Mouse (Mus musculus): ENCODE measurements around the gene Ebf3. TPM values are rescaled to one million over a fixed set of nuclear protein-coding genes. Genes with fewer than 3 reads are reported as not detected.

Gene Ebf3
- total RNA-seq, 2 experiments from 2014 or later = 16.0 to 27.5 TPM

DNA sequence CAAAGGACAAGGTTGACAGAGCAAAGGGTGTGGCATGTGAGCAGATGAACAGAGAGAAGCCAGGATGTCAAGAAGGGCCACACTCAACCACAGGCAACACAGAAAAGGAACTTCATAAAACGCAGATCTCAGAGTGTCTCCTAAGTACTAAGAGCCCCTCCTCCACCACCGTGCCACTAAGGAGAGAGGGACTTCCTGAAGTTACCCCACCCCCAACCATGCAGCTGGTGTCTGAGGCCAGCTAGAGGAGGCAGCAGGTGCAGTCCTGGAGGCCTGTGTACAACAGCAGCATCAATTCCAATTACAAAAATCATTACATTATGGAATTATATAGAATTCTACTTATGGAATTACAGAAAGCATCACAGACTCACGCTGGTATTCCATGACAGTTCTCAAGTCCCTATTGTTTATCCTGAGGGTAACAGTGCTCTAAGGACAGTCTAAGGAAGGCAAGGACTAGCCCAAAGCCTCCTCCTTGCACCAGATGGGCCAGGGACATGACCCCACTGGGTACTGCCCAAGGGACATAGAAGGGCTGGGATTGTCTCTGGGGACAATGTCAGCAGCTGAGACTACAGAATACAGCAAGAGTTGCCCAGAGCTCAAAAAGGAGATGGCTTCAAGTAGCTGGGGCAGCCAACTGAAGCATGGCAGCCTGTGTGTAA lies 24.8 kb downstream of the Ebf3 start:
- DNase-seq = no peak

DNA sequence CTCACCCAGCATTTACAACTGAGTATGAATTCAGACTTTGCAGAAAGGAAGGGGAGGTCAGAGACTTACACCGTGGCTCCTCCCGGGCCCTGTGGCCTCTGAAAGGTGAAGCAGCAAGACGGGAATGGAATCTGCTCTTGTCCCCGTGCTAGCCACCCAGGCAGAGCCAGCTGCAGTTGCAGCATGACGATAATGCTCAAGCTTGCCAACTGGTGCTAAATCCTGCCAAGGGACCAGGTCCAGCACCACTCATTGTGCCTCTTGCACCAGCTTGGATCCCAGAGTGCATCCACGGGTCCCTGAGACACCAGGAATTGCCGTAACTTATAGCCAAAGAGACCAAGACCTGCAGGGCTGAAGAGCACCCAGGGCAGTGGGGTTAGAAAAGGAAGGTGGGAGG lies 36.1 kb downstream of the Ebf3 start:
- DNase-seq = peak; percentile 42

GRCm38 (mm10) chr7:137277713-137278112 lies 36.5 kb downstream of the Ebf3 start:
- no peak for DNase-seq

- no peak for DNase-seq
Measured at GRCm38 (mm10) chr7:137272252-137272651, 42.0 kb downstream of the Ebf3 start.

GRCm38 (mm10) chr7:137268452-137269155 lies 45.6 kb downstream of the Ebf3 start:
- DNase-seq = no peak

DNA sequence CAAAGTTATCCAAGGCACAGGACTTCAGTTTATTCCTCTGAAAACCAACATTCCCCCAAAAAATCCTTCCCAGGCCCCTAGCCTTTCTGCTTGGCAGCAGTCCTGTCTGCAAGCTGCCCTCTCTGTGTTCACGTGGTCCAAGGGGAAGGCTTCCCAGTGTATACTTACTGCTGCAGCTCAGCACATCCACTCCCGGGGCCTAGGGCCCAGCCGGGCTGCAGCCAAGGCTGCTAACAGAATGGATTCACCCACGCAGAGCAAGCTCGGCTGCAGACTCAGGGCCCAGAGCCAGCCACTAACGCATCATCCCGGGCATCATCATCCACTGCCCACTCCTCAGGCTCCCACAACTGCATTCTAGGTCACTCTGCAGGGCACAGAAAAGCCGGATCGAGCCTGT lies 46.8 kb downstream of the Ebf3 start:
- peak; percentile 37 for DNase-seq

DNA sequence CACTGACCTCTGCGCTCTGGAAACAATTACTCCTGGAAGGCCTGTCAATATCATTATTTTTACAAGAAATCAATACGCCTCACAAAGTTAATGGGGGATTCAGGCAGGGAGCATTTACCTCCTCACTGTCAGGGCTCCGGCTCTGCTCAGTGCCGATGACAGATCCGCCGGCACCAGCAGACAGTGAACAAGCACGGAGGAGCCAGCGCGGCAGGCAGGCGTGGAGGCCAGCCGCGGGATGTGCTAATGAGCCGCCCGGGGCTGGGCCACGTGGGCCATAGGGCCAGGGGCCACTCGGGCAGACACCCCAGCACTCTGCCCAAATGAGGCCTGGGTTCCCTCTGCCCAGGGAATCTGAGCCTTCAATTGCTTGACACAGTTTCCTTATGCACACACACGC lies 47.7 kb downstream of the Ebf3 start:
- no peak for DNase-seq

DNA sequence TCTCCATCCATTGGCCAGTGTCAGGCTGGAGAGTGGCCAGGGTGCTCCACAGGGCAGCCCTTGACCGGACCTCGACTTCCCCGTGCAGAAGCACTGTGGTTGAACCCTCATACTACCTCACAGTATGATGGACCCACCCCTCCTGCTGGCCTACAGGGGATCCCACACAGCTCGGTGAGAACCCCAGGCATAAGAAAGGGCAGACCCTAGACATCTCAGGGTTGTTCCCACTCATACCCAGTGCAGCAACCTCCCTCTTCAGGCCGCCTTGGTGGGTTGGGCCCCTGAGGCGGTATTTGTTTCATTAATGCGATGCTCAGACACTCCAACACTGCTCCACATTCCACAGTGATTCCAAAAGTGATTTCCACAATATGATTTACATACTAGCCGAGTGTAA lies 51.9 kb downstream of the Ebf3 start:
- no peak for DNase-seq

GRCm38 (mm10) chr7:137246213-137246872 lies 67.9 kb downstream of the Ebf3 start:
- peak; percentile 77 for DNase-seq

GRCm38 (mm10) chr7:137244839-137245238 lies 69.4 kb downstream of the Ebf3 start:
- no peak for DNase-seq

GRCm38 (mm10) chr7:137240481-137240880 lies 73.8 kb downstream of the Ebf3 start:
- no peak for DNase-seq

DNA sequence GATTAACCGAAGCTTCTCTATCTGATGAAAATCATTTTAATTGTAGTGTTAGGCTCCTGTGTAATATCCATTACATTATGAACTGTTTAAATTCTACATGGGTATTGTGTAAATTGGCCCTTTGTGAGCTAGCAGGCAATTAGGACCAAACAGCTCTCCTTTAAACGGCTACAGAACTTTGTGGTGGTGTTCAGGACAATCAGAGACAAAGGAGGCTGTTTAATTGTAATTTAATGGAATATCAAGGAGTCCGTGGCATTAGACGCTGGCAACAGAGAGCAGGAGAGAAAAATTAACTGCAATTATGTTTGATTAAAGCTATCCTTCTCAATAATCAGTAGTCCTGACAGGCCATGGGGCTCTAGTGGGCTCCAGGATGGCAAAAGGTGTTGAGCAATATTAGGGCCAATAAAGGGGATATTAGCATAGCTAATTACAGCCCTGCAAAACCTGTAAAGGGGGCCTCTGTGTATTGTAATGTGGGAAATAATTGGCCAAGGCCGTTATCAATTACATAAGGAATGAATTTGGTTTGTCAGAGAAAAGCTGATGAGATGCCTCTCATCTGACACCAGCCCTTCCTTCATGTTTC lies 74.6 kb downstream of the Ebf3 start:
- DNase-seq = no peak

DNA sequence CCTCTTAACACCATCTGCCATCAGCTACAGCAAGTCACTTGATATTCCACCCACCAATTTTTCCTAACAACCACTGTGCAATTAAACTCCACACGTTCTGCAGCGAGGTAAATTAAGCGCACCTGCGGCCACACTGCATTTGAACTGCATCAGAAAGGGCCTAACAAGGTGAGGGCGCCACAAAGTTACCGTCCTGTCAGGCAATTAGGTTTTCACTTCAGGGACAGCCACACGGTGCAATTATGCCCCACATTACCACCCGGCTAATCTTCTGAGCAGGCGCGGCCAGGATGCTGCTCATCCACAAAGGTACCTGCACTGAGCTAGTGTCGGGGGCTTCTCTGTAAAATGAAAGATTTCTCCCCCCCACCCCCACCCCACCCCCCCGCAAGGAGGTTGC lies 76.8 kb downstream of the Ebf3 start:
- DNase-seq = no peak

- DNase-seq = no peak
Measured at GRCm38 (mm10) chr7:137223823-137224222, 90.4 kb downstream of the Ebf3 start.

- DNase-seq = no peak
Measured at GRCm38 (mm10) chr7:137222831-137223505, 91.3 kb downstream of the Ebf3 start.

- no peak for DNase-seq
Measured at GRCm38 (mm10) chr7:137221599-137221998, 92.6 kb downstream of the Ebf3 start.

DNA sequence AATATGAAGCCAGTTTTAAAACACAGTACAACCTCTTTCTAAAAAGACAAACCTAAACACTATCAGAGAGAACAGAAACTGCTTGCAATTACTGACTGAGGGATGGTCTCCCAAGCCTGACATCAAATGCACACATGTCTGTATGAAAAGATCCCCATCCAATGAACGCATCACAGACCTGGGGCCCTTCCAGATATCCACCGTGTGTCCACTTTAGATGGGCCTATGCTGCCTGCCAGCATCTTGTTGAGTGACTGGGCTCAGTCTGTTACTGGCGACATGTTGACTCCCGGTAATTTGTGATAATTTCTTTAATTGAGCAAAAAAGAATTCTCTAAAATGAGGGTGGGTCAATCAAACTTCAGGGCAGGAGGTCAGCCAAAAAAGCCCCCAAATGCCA lies 93.8 kb downstream of the Ebf3 start:
- no peak for DNase-seq

GRCm38 (mm10) chr7:137218706-137219105 lies 95.5 kb downstream of the Ebf3 start:
- no peak for DNase-seq

- DNase-seq = no peak
Measured at GRCm38 (mm10) chr7:137213444-137213843, 100.8 kb downstream of the Ebf3 start.

DNA sequence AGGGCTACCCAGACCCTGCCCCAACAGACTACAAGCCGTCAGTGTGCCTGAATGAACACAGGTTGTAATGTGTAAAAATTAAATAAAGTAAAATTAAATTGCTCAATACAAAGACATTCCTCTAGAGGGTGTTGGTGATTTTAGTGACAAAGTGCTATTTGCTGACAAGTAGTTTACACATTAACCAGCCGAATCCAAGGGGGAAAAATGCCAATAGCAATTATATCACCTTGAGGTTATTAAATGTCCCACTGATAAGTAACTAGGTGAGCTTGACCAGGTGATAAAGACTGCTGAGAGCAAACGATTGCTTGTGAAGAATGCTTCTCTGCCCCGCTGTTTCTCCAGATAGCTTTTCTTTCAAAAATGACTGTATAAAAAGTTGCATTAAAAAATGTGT lies 102.9 kb downstream of the Ebf3 start:
- no peak for DNase-seq

GRCm38 (mm10) chr7:137209688-137210345 lies 104.4 kb downstream of the Ebf3 start:
- no peak for DNase-seq

DNA sequence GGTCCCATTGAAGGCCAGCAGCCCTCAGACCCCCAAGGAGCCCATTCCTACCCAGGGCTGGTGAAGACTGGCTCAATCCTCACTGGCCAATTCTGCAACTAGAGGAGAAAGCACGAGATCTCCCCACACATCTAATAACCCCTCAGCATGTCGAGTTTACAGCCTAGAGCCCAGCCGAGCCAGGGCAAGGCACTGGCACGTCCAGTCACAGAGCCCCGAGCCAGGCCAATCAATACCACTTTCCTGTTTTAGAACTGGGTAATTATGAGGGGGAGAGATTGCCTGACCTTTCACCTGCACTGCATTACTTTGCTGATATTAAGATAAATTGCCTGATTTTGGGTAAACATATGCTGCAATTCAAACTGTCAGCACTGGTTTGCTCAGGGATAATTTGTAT lies 105.7 kb downstream of the Ebf3 start:
- no peak for DNase-seq

Measured in gastrocnemius, postnatal 10 days (tissue).